8 mouse cellular contexts compared by ENCODE assay signal in the genomic region with DNA sequence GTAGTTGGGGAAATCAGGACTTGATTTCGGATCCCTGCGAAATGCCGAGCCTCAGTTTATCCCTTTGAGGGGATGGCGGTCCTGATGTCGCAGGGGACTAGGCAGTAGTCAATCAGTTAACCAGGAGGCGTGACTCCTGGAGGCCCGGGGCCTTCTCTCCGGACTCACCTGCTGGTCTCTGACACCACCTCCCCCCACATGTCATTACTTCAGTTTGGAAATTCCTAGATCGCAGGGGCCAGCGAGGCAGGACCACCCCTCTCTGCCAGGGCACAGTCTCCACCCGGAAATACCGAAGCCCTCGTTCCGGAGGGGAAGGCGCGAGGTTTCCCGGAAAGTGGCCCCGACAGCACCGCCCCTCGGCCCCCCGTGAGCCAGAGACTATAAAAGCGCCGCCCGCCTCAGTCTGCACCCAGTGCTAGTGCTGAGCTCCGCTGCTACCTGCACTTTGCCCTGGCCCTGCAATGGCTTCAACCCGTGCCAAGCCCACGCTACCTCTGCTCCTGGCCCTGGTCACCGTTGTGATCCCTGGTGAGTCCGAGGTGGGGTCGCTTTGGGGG. TPM values are rescaled to one million over a fixed set of nuclear protein-coding genes. Genes with fewer than 3 reads are reported as not detected.
DNase-seq lines count a peak whose midpoint lies in the region; ATAC-seq and TF ChIP-seq lines count a peak whose summit lies in the region.

Gene Icam1 (plus strand): TSS at position 415 of the 560 bp plus-strand sequence.

- 0 out of 2 replicates have a peak, but pooled peaks have one; percentile 38 for ATAC-seq in erythroblast, adult 5-6 weeks (replicated peaks; ENCODE audit: low FRiP score, poor library complexity, severe bottlenecking)
- peak; percentile 68 for ATAC-seq in heart, embryonic 16.5 days (replicated peaks; ENCODE audit: extremely low read depth, insufficient read depth, low FRiP score)
- peak; percentile 70 for ATAC-seq in kidney, postnatal 0 days (replicated peaks; ENCODE audit: low FRiP score, low read depth)

- H3K9me3 ChIP-seq in heart, embryonic 16.5 days (replicated peaks; ENCODE audit: control insufficient read depth, low read length), result no peaks in the 10 kb centered on the region
- H3K9me3 ChIP-seq in kidney, postnatal 0 days (replicated peaks; ENCODE audit: low read length), result no peaks in the 10 kb centered on the region

- TF ChIP-seq POLR2A in spleen, adult 2 months (IDR thresholded peaks at IDR 0.05; ENCODE audit: low read depth, low read length), result peak; percentile 99

- WGBS in heart, embryonic 16.5 days, result 2% methylated on average over 30 of the region's 30 CpGs
- under 1% methylated on average over 30 of the region's 30 CpGs for WGBS in kidney, postnatal 0 days
- 1% methylated on average over 30 of the region's 30 CpGs for WGBS in spleen, adult 2 months

- H3K4me2 ChIP-seq in heart, embryonic 16.5 days (ENCODE audit: low read depth, low read length), result peak within 1 kb of the TSS; percentile 72
- peak within 1 kb of the TSS; percentile 61 for H3K4me2 ChIP-seq in kidney, postnatal 0 days (ENCODE audit: low read length)

- peak; percentile 34 to 35 for DNase-seq in cerebellum, postnatal 10 days
- no peak for DNase-seq in cerebellum, adult 11 months
- no peak for DNase-seq in kidney, postnatal 0 days (ENCODE audit: low spot score)
- peak; percentile 88 for DNase-seq in lung, postnatal 25 days (ENCODE audit: low spot score)
- peak in 1 of 2 experiments; percentile 86 for DNase-seq in spleen, adult 2 months (ENCODE audit: low read depth in 1 of 2, low spot score in 2 of 2)
- no peak for DNase-seq in cerebellum, postnatal 4 days (ENCODE audit: low spot score in 2 of 2)

- H3K27me3 ChIP-seq in heart, embryonic 16.5 days (ENCODE audit: control insufficient read depth, insufficient read depth, low read length), result peaks cover 21% of the 10 kb centered on the region
- H3K27me3 ChIP-seq in kidney, postnatal 0 days (ENCODE audit: insufficient read depth, low read length), result peaks cover 12% of the 10 kb centered on the region
- no peaks in the 10 kb centered on the region for H3K27me3 ChIP-seq in spleen, adult 2 months (ENCODE audit: control insufficient read depth, insufficient read depth, low read length)

- H3K4me3 ChIP-seq in heart, embryonic 16.5 days (ENCODE audit: low read length), result peak within 1 kb of the TSS; percentile 51
- H3K4me3 ChIP-seq in kidney, postnatal 0 days (replicated peaks; ENCODE audit: low read depth, low read length), result peak within 1 kb of the TSS; percentile 33
- H3K4me3 ChIP-seq in spleen, adult 2 months (ENCODE audit: extremely low read depth, insufficient read depth, insufficient read length), result peak within 1 kb of the TSS; percentile 66

- TF ChIP-seq CTCF in kidney, postnatal 0 days (IDR thresholded peaks at IDR 0.05; ENCODE audit: low read depth), result no peak
- TF ChIP-seq CTCF in spleen, adult 2 months (IDR thresholded peaks at IDR 0.05; ENCODE audit: extremely low read depth, insufficient read depth, insufficient read length, insufficient replicate concordance), result no peak

- peak within 1 kb of the TSS; percentile 53 for H3K27ac ChIP-seq in heart, embryonic 16.5 days (ENCODE audit: low read length)
- H3K27ac ChIP-seq in kidney, postnatal 0 days, result peak within 1 kb of the TSS; percentile 60
- peak within 1 kb of the TSS; percentile 93 for H3K27ac ChIP-seq in spleen, adult 2 months (ENCODE audit: insufficient read depth, low read length)

- H3K9ac ChIP-seq in heart, embryonic 16.5 days (ENCODE audit: low read length), result peak within 1 kb of the TSS; percentile 60
- H3K9ac ChIP-seq in kidney, postnatal 0 days (ENCODE audit: low read depth, low read length), result peak within 1 kb of the TSS; percentile 42; the same call in 1 of the 2 replicates

- H3K4me1 ChIP-seq in heart, embryonic 16.5 days (ENCODE audit: control insufficient read depth, insufficient read depth, low read length), result peaks cover 13% of the 10 kb centered on the region
- H3K4me1 ChIP-seq in kidney, postnatal 0 days (replicated peaks; ENCODE audit: insufficient read depth, low read length), result peaks cover 13% of the 10 kb centered on the region; the same call in 1 of the 2 replicates
- H3K4me1 ChIP-seq in spleen, adult 2 months (ENCODE audit: control insufficient read depth, insufficient read depth, insufficient read length), result peaks cover 12% of the 10 kb centered on the region; the same call in 1 of the 2 replicates

- H3K36me3 ChIP-seq in heart, embryonic 16.5 days (ENCODE audit: control insufficient read depth, insufficient read depth), result no peaks in the 10 kb centered on the region
- no peaks in the 10 kb centered on the region for H3K36me3 ChIP-seq in kidney, postnatal 0 days (ENCODE audit: insufficient read depth, low read length)
- peaks cover 4% of the 10 kb centered on the region for H3K36me3 ChIP-seq in spleen, adult 2 months (ENCODE audit: control insufficient read depth, insufficient read depth, low read length)

RNA-seq across cellular contexts. Expression of gene Icam1, which starts in this region (rescaled TPM):
- total RNA-seq in erythroblast, adult 5-6 weeks (2015; ENCODE audit: low replicate concordance), result 0.84 and 1.2 TPM in 2 replicates
- total RNA-seq in erythroblast, adult 5-6 weeks (2017; ENCODE audit: low replicate concordance), result 2.2 and 2.3 TPM in 2 replicates
- 23.8 and 29.6 TPM in 2 replicates for polyA plus RNA-seq in heart, embryonic 16.5 days (2015; fragmentation: Nextera tagmentation; extraction: Ambion mirVana)
- polyA plus RNA-seq in kidney, postnatal 0 days (2015; fragmentation: Nextera tagmentation; extraction: Ambion mirVana), result 12.3 and 13.4 TPM in 2 replicates
- 59.7 and 67.4 TPM in 2 replicates for polyA plus RNA-seq in spleen, adult 2 months (2012; rRNA removed)

Comparison
In these comparisons a context has a peak if more than half of its experiments do, and no peak if none do; other contexts are left out.
1. DNase-seq: peak in cerebellum, postnatal 10 days (2 of 2) and lung, postnatal 25 days (single experiment); none in cerebellum, adult 11 months (single experiment), kidney, postnatal 0 days (single experiment) and cerebellum, postnatal 4 days (0 of 2).
2. Peak in every context shown above with its lines, with median percentiles within 50 percentile points of each other: ATAC-seq, H3K27ac ChIP-seq and H3K4me3 ChIP-seq.